Mouse (Mus musculus) MEL (cell line): ENCODE results near the gene Zfp512b.

Experiments
- ELF1 ChIP-seq: IDR thresholded peaks from 2 replicates; pipeline ENCODE4 v1.6.1; 2014; ENCODE audit warnings: low read depth, mild to moderate bottlenecking, inconsistent platforms, low read length, improper control_type of control experiment, moderate library complexity
- EP300 ChIP-seq, 2 experiments: IDR thresholded peaks; 2 replicates each; pipeline ENCODE4 v1.6.1; 2011; ENCODE audit warnings: improper control_type of control experiment in 2 of 2, low read length in 2 of 2, low read depth in 1 of 2, mild to moderate bottlenecking in 1 of 2
- GATA1 ChIP-seq: IDR thresholded peaks from 2 replicates; pipeline ENCODE4 v1.6.1; 2011; ENCODE audit warnings: low read depth, low read length, improper control_type of control experiment
- NRF1 ChIP-seq: IDR thresholded peaks from 2 replicates; pipeline ENCODE4 v1.6.1; 2014; ENCODE audit warnings: low read depth, mild to moderate bottlenecking, inconsistent platforms, low read length, improper control_type of control experiment, moderate library complexity; ENCODE audit not compliant: poor library complexity, insufficient read depth, severe bottlenecking
- SIN3A ChIP-seq: IDR thresholded peaks from 2 replicates; pipeline ENCODE4 v1.6.1; 2012; ENCODE audit warnings: low read length, improper control_type of control experiment, inconsistent platforms
- USF1 ChIP-seq: IDR thresholded peaks from 2 replicates; pipeline ENCODE4 v1.6.1; 2014; ENCODE audit warnings: low read depth, mild to moderate bottlenecking, inconsistent platforms, low read length, improper control_type of control experiment, moderate library complexity

DNA sequence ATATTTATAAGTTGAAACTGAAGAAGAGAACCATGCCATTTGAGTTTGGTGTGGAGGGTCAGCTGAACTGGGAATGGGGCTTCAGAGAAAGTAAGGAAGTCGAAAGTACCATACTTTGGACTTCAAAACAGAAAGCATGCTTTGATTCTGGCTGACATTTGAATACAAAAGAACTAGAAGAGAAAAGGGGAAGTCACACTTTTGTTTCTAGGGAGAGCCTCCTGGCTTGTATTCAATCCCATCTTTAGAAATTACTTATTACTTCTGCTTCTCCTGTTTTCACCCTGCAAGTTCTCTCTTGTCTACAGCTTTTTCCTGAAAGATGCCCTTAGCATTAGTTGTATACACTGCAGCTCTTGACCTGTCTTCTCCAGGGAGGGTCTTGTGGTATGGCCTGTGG lies 44.4 kb downstream of the Zfp512b start:
- TF ChIP-seq SIN3A (no peak), NRF1 (no peak), ELF1 (no peak), USF1 (no peak), EP300 (IDR thresholded peaks at IDR 0.05; ENCODE audit: low read depth in 1 of 2, low read length in 2 of 2) (no peak), GATA1 (no peak)
